Mouse (Mus musculus): ENCODE results near the gene Sfxn3. TPM values are rescaled to one million over a fixed set of nuclear protein-coding genes. Genes with fewer than 3 reads are reported as not detected.

The Sfxn3 gene
- total and polyA plus RNA-seq, 3 experiments, result 5.0 to 10.6 TPM; not detected in 1

GRCm38 (mm10) chr19:45053451-45053850, 6.1 kb downstream of the Sfxn3 start:
- TF ChIP-seq BHLHE40 (IDR thresholded peaks at IDR 0.05; ENCODE audit: borderline replicate concordance, low read depth, low read length), result no peak
- no peak for TF ChIP-seq TBP (IDR thresholded peaks at IDR 0.05; ENCODE audit: low read depth, low read length)
- TF ChIP-seq RCOR1 (IDR thresholded peaks at IDR 0.05; ENCODE audit: low read depth, low read length), result no peak
- TF ChIP-seq GABPA (IDR thresholded peaks at IDR 0.05; ENCODE audit: low read depth, low read length), result no peak
- TF ChIP-seq TCF12 (IDR thresholded peaks at IDR 0.05; ENCODE audit: low read depth, low read length), result no peak
- no peak for TF ChIP-seq POLR2AphosphoS5 (IDR thresholded peaks at IDR 0.05; ENCODE audit: borderline replicate concordance, low read depth, low read length)
- TF ChIP-seq MYC (IDR thresholded peaks at IDR 0.05; ENCODE audit: low read depth, low read length), result no peak
- TF ChIP-seq SMC3 (IDR thresholded peaks at IDR 0.05; ENCODE audit: low read depth, low read length), result no peak
- TF ChIP-seq NRF1 (IDR thresholded peaks at IDR 0.05; ENCODE audit: insufficient read depth, low read depth, low read length, poor library complexity, severe bottlenecking), result no peak
- TF ChIP-seq TAL1 (IDR thresholded peaks at IDR 0.05; ENCODE audit: low read length), result no peak
- no peak for TF ChIP-seq CTCF (IDR thresholded peaks at IDR 0.05 in 2 of 3, conservative IDR thresholded peaks at IDR 0.05 in 1 of 3; ENCODE audit: control insufficient read depth in 1 of 3, insufficient read depth in 1 of 3, low read depth in 2 of 3, low read length in 3 of 3, poor library complexity in 1 of 3, severe bottlenecking in 1 of 3)
- TF ChIP-seq USF1 (IDR thresholded peaks at IDR 0.05; ENCODE audit: low read depth, low read length), result no peak
- no peak for TF ChIP-seq SIN3A (IDR thresholded peaks at IDR 0.05; ENCODE audit: low read length)

GRCm38 (mm10) chr19:45054892-45055690, 7.8 kb downstream of the Sfxn3 start:
- Histone ChIP-seq H3K9ac (ENCODE audit: control insufficient read depth, low read depth, low read length, poor library complexity, severe bottlenecking) (no peak overlapping the region), H3K4me3 (ENCODE audit: control insufficient read depth in 1 of 2, insufficient read depth in 1 of 2, low read depth in 2 of 2, low read length in 2 of 2) (no peak overlapping the region)
- no peak for TF ChIP-seq ELF1 (IDR thresholded peaks at IDR 0.05; ENCODE audit: low read depth, low read length)
- no peak for TF ChIP-seq HCFC1 (IDR thresholded peaks at IDR 0.05; ENCODE audit: low read depth, low read length)
- no peak for TF ChIP-seq GABPA (IDR thresholded peaks at IDR 0.05; ENCODE audit: low read depth, low read length)
- TF ChIP-seq RCOR1 (IDR thresholded peaks at IDR 0.05; ENCODE audit: low read depth, low read length), result peak; percentile 62
- TF ChIP-seq TBP (IDR thresholded peaks at IDR 0.05; ENCODE audit: low read depth, low read length), result no peak
- TF ChIP-seq NRF1 (IDR thresholded peaks at IDR 0.05; ENCODE audit: insufficient read depth, low read depth, low read length, poor library complexity, severe bottlenecking), result no peak
- TF ChIP-seq CHD1 (IDR thresholded peaks at IDR 0.05; ENCODE audit: low read depth, low read length), result no peak
- TF ChIP-seq KAT2A (conservative IDR thresholded peaks at IDR 0.05; ENCODE audit: low read depth, low read length), result no peak
- TF ChIP-seq ZC3H11A (IDR thresholded peaks at IDR 0.05; ENCODE audit: low read depth, low read length), result no peak
- TF ChIP-seq SMC3 (IDR thresholded peaks at IDR 0.05; ENCODE audit: low read depth, low read length), result 0 out of 2 replicates have a peak, but pooled peaks have one; percentile 14
- no peak for TF ChIP-seq ZNF384 (IDR thresholded peaks at IDR 0.05; ENCODE audit: low read depth, low read length)
- TF ChIP-seq GATA1 (IDR thresholded peaks at IDR 0.05; ENCODE audit: low read depth, low read length), result peak; percentile 84
- no peak for TF ChIP-seq MYB (IDR thresholded peaks at IDR 0.05; ENCODE audit: low read depth, low read length)
- TF ChIP-seq MAZ (IDR thresholded peaks at IDR 0.05; ENCODE audit: low read depth, low read length), result no peak
- TF ChIP-seq MAX (IDR thresholded peaks at IDR 0.05; ENCODE audit: low read length), result 0 out of 2 replicates have a peak, but pooled peaks have one; percentile 29
- 0 out of 6 replicates have a peak, but pooled peaks of 1 of the 3 experiments have one; percentile 5 for TF ChIP-seq CTCF (IDR thresholded peaks at IDR 0.05 in 2 of 3, conservative IDR thresholded peaks at IDR 0.05 in 1 of 3; ENCODE audit: control insufficient read depth in 1 of 3, insufficient read depth in 1 of 3, low read depth in 2 of 3, low read length in 3 of 3, poor library complexity in 1 of 3, severe bottlenecking in 1 of 3)
- TF ChIP-seq UBTF (IDR thresholded peaks at IDR 0.05; ENCODE audit: borderline replicate concordance, insufficient read depth, low read depth, low read length), result no peak
- TF ChIP-seq POLR2AphosphoS2 (IDR thresholded peaks at IDR 0.05; ENCODE audit: low read length), result no peak
- TF ChIP-seq CHD2 (IDR thresholded peaks at IDR 0.05; ENCODE audit: low read length), result no peak
- peak; percentile 57 to 69 for TF ChIP-seq EP300 (IDR thresholded peaks at IDR 0.05; ENCODE audit: low read depth in 1 of 2, low read length in 2 of 2)
- TF ChIP-seq ETS1 (IDR thresholded peaks at IDR 0.05; ENCODE audit: low read depth, low read length), result peak; percentile 50; the same call in 1 of the 2 replicates

More at GRCm38 (mm10) chr19:45053451-45053850, 6.1 kb downstream of the Sfxn3 start:
- Histone ChIP-seq H3K9me3 (replicated peaks; ENCODE audit: insufficient read depth, low read length) (no peaks in the 10 kb centered on the region), H3K4me1 (ENCODE audit: control insufficient read depth in 1 of 2, insufficient read depth in 2 of 2, low read length in 2 of 2) (peaks cover 10 to 30% of the 10 kb centered on the region in 2 experiments), H3K27ac (ENCODE audit: control insufficient read depth, low read depth, low read length) (no peak overlapping the region), H3K27me3 (ENCODE audit: control insufficient read depth in 1 of 2, insufficient read depth in 2 of 2, low read length in 2 of 2) (no peaks in the 10 kb centered on the region), H3K36me3 (ENCODE audit: control insufficient read depth in 1 of 2, insufficient read depth in 2 of 2, low read length in 2 of 2) (peaks cover 0 to 18% of the 10 kb centered on the region in 2 experiments; a peak in 2 of 4 replicates), H3K4me3 (ENCODE audit: control insufficient read depth in 1 of 2, insufficient read depth in 1 of 2, low read depth in 2 of 2, low read length in 2 of 2) (no peak overlapping the region), H3K9ac (ENCODE audit: control insufficient read depth, low read depth, low read length, poor library complexity, severe bottlenecking) (no peak overlapping the region), H3K79me2 (ENCODE audit: control insufficient read depth, insufficient read depth, low read length, poor library complexity) (no peaks in the 10 kb centered on the region; the same call in 1 of the 2 replicates)
- no peak for DNase-seq (ENCODE audit: low read depth, low spot score)

More at GRCm38 (mm10) chr19:45054892-45055690, 7.8 kb downstream of the Sfxn3 start:
- H3K27me3 ChIP-seq (ENCODE audit: control insufficient read depth in 1 of 2, insufficient read depth in 2 of 2, low read length in 2 of 2), result no peaks in the 10 kb centered on the region
- peaks cover 0 to 25% of the 10 kb centered on the region in 2 experiments; a peak in 2 of 4 replicates for H3K36me3 ChIP-seq (ENCODE audit: control insufficient read depth in 1 of 2, insufficient read depth in 2 of 2, low read length in 2 of 2)
- peak overlapping the region; percentile 14; the same call in 1 of the 2 replicates for H3K27ac ChIP-seq (ENCODE audit: control insufficient read depth, low read depth, low read length)
- peaks cover 10 to 31% of the 10 kb centered on the region in 2 experiments for H3K4me1 ChIP-seq (ENCODE audit: control insufficient read depth in 1 of 2, insufficient read depth in 2 of 2, low read length in 2 of 2)
- peaks cover 3% of the 10 kb centered on the region; the same call in 1 of the 2 replicates for H3K79me2 ChIP-seq (ENCODE audit: control insufficient read depth, insufficient read depth, low read length, poor library complexity)
- peak; percentile 56 for DNase-seq (ENCODE audit: low read depth, low spot score)
- H3K9me3 ChIP-seq (replicated peaks; ENCODE audit: insufficient read depth, low read length), result no peaks in the 10 kb centered on the region

Measured in MEL (cell line).